Mouse (Mus musculus): ENCODE results near the gene Brap.

DNA sequence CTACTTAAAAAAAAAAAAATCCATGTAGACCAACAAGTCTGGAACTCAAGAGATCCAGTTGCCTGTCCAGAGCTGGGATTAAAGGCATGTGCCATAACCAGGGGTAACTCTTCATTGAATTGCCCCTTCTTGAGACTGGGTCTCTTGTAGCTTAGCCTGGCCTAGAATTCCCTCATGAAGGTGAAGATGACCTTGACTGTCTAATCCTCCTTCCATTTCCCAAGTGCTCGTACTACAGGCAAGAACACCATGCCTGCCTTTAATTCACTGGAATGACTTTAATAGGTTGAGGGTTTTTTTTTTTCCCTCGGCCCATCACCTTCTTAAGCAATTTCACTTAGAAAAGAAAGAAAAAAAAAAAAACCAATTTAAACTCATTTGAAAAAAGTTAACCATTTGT lies 50.0 kb downstream of the Brap start:
- TF ChIP-seq CTCF (IDR thresholded peaks at IDR 0.05; ENCODE audit: low read depth, low read length) (no peak), POLR2A (IDR thresholded peaks at IDR 0.05; ENCODE audit: insufficient read depth, low read length) (no peak)
